Mouse (Mus musculus) Patski (cell line): ENCODE results near the gene Btf3. TPM values are rescaled to one million over a fixed set of nuclear protein-coding genes. Genes with fewer than 3 reads are reported as not detected.

Experiments
- ATAC-seq: fragments of 100-300 bp; one replicate; pipeline ENCODE4 v1.8.0; 2021
- CTCF ChIA-PET: fragments of 350-600 bp; sonication (Branson Sonifier 250); formaldehyde crosslinking; loops from one replicate; lab custom pipeline; 2022; ENCODE audit warnings: inconsistent platforms; lab: Charles Lee
- POLR2A ChIA-PET: fragments of 350-600 bp; sonication (Branson Sonifier 250); formaldehyde crosslinking; loops from one replicate; lab custom pipeline; 2022; ENCODE audit warnings: antibody characterized with exemption, inconsistent platforms; lab: Charles Lee
- DNase-seq: peaks from one replicate; pipeline ENCODE4 v3.0.0-alpha.2; 2011; ENCODE audit warnings: low read depth, low spot score
- H3K27me3 ChIP-seq: fragments of 371-371 bp; one replicate; pipeline ENCODE4 v1.5.1; 2021
- CTCF ChIP-seq: fragments of 100-300 bp; IDR thresholded peaks from one replicate; pipeline ENCODE4 v1.5.1; 2021
- in situ Hi-C: fragments of 300-500 bp; cut with MboI; formaldehyde crosslinking; loops from 3 replicates; pipeline ENCODE4 v1.11.1; 2018; ENCODE audit warnings: low pct_unique_long_range_greater_than_20kb, mixed read lengths
- polyA plus RNA-seq: library from polyadenylated mRNA; unstranded; gene quantifications from one replicate; pipeline ENCODE4 v1.2.3, GENCODE M21; 2021

Btf3 gene
- 751 TPM for polyA plus RNA-seq

DNA sequence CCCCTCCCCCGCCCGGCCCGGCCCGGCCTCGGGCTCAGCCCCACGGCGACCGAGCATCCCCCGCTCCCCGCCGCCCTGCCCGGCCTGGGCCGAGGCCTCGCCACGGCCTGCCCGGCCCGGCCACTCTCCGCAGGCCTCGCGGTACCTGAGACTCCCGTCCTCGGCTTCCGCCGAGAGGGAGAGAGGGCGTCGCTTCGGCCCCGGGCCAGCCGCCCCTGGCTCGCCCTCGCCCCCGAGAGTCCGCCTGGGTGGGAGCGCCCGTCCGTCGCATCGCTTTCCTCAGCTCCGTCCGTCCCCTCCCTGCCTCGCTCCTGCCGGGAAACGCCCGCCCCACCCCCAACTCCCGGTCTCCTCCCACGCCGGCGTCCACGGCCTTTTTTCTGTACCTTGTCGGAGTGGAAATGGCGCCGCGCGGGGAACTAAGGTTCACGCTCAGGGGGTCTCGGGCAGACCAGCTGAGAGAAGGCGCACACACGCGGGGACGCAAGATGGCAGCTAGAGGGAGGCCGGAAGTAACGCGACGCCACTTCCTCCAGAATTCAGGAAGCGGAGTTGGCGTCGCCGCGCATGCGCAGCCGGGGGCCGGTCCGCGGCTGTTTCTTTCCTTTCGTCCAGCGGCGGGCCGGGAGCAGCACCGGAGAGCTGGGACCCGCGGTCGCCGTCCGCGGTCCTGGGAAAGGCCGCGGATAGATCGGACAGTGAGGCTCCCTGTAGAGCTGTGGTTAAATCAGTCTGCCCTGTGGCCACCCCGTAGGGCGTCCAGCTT is at the start of gene Btf3:
Btf3 (minus strand) TSS at position 527 of the 766 bp plus-strand sequence.
- in situ Hi-C loops = no loop called here
- POLR2A ChIA-PET = interaction anchor here (0.6 to 1.7 kb wide), 5 partner anchors 8 to 293 kb away, joined by 3 to 5 read pairs (median 3); no protein-coding TSS in a partner anchor
- DNase-seq (peak; percentile 49), ATAC-seq (peak; percentile 87)
- CTCF ChIA-PET = no interaction called here
- no peak for TF ChIP-seq CTCF
- H3K27me3 ChIP-seq = no peaks in the 10 kb centered on the region

GRCm38 (mm10) chr13:98365766-98366421 is 49.1 kb upstream of the Btf3 start:
- no peak for TF ChIP-seq CTCF
- ChIA-PET CTCF (no interaction called here), POLR2A (no interaction called here)
- in situ Hi-C loops = no loop called here
- ATAC-seq (no peak), DNase-seq (no peak)
- H3K27me3 ChIP-seq = no peaks in the 10 kb centered on the region

DNA sequence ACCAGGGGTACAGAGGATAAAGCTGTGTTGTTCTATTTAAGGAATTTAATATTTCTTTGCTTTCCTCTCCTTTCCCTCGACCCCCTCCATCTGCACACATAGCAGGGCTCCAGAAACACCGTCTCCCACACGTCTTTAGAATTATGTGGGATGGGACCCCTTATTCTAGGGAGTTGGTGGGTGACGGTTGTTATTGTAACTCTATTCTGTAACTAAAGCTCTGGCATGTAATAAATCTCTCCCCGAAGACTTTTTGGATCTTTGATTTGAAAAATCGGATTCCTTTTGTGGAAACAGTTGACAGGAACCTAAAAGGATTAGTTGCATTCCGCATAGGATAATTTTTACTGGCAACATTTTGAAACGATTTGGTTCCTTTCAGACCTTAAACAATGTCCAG is 48.3 kb upstream of the Btf3 start:
- in situ Hi-C loops = no loop called here
- POLR2A ChIA-PET = no interaction called here
- CTCF ChIA-PET = no interaction called here
- ATAC-seq (no peak), DNase-seq (no peak)
- TF ChIP-seq CTCF = no peak
- H3K27me3 ChIP-seq = no peaks in the 10 kb centered on the region

DNA sequence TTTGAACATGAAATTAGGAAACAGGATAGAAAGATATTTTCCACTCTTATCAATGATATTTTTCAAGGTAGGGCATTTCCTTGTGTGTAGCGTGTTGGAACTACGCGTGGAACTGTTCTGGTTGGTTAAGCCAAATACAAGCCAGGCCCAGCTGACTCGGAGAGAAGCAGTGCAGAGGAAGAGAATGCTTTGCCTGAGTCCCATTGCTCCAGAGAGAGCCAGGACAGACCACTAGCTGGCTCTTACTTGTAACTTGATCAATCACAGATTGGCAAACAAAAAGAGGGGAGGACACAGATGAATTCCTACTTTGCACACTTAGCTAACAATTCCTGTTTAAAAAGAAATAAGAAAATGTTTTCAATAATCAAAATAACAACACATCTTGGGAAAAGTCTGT is 46.2 kb upstream of the Btf3 start:
- POLR2A ChIA-PET = interaction anchor here (0.7 kb wide), 1 partner anchor 9 kb away, joined by 6 read pairs; no protein-coding TSS in a partner anchor
- no peak for DNase-seq

GRCm38 (mm10) chr13:98361161-98361560 is 44.4 kb upstream of the Btf3 start:
- ChIA-PET POLR2A (no interaction called here), CTCF (no interaction called here)
- no peak for ATAC-seq
- no peak for TF ChIP-seq CTCF
- in situ Hi-C loops = no loop called here
- no peak for DNase-seq
- H3K27me3 ChIP-seq = no peaks in the 10 kb centered on the region

More for the DNA sequence above, 46.2 kb upstream of the Btf3 start:
- in situ Hi-C loops = no loop called here
- H3K27me3 ChIP-seq = no peaks in the 10 kb centered on the region
- CTCF ChIA-PET = no interaction called here
- no peak for TF ChIP-seq CTCF
- ATAC-seq = no peak

DNA sequence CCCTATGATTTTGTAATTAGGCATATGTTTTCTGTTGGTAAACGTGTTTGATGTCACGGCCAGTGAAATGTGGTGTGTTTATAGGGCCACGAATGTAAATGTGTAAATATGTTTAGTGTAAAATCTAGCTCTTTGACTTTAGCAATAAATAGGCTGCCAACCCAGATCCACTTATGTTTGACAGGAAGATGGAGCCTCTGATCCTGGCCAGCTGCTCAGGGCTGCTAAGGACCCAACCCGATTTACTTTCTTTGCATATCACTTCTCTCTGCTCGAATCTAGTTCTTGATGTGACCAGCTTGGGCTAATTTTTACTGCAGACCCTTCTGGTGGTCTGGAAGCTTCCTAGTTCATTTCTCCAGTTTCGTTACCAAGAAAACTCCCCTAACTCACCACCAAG is 43.6 kb upstream of the Btf3 start:
- CTCF ChIA-PET = no interaction called here
- ATAC-seq = no peak

DNA sequence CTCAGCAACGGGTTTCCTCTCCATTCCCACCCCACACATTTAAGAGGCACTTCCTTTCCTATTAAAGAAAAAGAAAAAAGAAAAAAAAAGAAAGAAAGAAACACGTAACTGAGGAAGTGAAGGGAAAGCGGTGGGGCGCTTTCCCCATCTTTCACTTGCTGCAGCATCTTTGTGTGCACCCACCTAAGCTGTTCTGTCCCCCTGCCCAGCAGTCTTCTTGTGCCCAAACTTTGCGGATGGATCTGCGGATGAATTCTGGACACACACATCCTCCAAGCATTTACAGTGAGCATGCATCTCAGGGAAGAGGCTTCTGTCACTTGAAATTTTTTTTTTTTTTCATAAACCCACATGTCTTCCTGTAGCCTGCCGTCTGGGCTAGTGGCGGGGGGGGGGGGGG is 42.5 kb upstream of the Btf3 start:
- ATAC-seq = no peak
- DNase-seq = no peak
- in situ Hi-C loops = loop anchor here (10.0 kb wide), 1 partner anchor 135 kb away; the partner anchor contains the start of gene Gm10320
- H3K27me3 ChIP-seq = no peaks in the 10 kb centered on the region
- ChIA-PET POLR2A (interaction anchor here (0.7 to 0.8 kb wide), 2 partner anchors 23 to 126 kb away, joined by 3 to 4 read pairs; no protein-coding TSS in a partner anchor), CTCF (interaction anchor here (1.5 kb wide), 1 partner anchor 20 kb away, joined by 5 read pairs; no protein-coding TSS in a partner anchor)
- TF ChIP-seq CTCF = no peak

More for the DNA sequence above, 43.6 kb upstream of the Btf3 start:
- H3K27me3 ChIP-seq = no peaks in the 10 kb centered on the region
- no peak for DNase-seq
- in situ Hi-C loops = no loop called here
- POLR2A ChIA-PET = interaction anchor here (1.3 kb wide), 1 partner anchor 30 kb away, joined by 4 read pairs; no protein-coding TSS in a partner anchor
- no peak for TF ChIP-seq CTCF

DNA sequence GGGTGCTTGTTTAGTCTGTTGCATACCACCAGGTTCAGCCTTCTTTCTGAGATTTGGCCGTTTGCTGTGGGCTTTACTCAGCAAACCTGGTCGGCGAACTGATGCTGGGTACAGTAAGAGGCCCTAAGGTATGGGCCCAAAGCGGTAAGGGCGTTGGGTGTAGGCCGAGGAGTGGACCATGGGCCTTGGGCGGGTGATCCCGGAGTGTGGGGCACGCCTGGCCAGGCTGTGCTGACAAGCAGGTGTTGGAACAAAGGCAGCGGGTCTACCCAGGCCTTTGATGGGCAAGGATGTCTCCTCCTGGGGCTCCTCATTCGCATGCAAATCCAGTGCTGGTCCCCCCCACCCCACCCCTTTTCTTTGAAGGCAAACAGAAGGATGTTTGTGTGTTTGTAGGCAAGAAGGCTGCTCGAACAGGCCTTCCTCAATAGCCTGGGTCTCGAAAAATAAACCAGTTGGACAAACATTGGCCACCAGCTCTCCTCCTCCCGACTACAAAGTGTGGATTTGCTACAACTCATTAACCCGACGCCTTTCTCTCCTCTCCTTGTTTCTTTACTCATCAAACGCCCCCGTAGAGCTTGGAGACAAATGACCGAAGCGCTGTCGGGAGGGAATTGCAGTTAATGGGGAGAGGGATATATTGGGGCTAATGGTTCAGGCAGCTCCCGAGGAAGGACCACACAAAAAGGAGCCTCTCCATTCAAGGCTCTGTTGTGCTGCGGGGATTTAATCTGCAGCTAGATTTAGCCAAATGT is 41.8 kb upstream of the Btf3 start:
- POLR2A ChIA-PET = interaction anchor here (0.6 to 0.8 kb wide), 3 partner anchors 24 to 126 kb away, joined by 3 to 4 read pairs (median 4); no protein-coding TSS in a partner anchor
- in situ Hi-C loops = loop anchor here (10.0 kb wide), 1 partner anchor 136 kb away; the partner anchor contains the start of gene Gm10320
- TF ChIP-seq CTCF = no peak
- ATAC-seq = no peak
- no peaks in the 10 kb centered on the region for H3K27me3 ChIP-seq
- CTCF ChIA-PET = interaction anchor here (1.5 to 1.6 kb wide), 2 partner anchors 17 to 20 kb away, joined by 3 to 5 read pairs; no protein-coding TSS in a partner anchor
- DNase-seq = no peak

DNA sequence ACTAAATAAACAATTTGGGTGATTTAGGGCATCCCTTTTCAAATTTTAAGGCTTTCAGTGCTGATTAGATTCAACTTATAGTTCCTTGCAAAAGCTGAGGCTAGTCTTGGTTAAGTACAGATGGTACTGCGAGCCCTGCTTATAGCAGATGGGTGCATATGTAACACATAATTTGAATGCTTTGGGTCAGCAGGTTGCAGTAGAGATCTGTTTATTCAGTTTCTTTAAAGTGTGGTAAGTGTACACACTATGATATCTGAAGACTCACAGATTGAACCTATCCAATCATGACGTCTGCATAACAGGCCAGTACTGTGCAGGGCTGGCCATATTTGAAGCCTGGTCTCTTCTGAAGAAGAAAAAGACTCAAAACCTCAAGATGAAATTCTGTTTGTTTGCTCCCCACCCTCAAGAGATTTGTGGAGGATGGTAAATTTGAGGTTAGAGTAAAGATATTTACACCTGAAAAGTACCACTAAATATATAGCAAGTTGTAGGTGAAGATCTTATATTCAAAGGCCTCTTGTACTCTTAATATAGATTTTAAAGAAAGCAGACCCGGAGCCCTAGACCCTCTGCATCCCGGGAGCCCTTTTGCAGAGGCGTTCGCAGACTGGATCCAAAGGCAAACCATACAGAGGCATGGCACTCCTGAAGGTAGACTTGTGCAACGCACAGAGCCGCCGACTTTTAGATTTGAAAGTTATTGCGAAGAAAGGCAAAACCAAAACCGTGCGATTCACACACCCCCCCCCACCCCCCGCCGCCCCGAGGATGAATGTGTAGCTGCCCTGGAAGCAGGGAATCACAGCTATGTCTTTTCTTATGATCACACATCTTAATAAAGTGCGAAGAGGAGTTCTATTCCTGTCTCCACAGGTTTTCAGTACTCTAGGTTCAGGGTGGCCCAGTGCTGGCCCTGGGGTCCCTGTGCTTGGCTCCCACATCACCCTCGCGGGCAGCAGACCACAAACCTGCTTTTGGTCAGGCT is 40.9 kb upstream of the Btf3 start:
- POLR2A ChIA-PET = interaction anchor here (0.6 kb wide), 1 partner anchor 71 kb away, joined by 4 read pairs; no protein-coding TSS in a partner anchor
- ATAC-seq = no peak
- no peaks in the 10 kb centered on the region for H3K27me3 ChIP-seq
- no peak for TF ChIP-seq CTCF
- CTCF ChIA-PET = interaction anchor here (1.1 to 1.6 kb wide), 3 partner anchors 10 to 21 kb away, joined by 3 to 5 read pairs (median 3); no protein-coding TSS in a partner anchor
- in situ Hi-C loops = loop anchor here (10.0 kb wide), 1 partner anchor 137 kb away; the partner anchor contains the start of gene Gm10320
- DNase-seq = no peak
